Mouse (Mus musculus): ENCODE measurements around the gene Ndp.

The Ndp gene

GRCm38 (mm10) chrX:16911241-16911873, at the start of gene Ndp:
Gene Ndp, minus strand, starts transcription at chrX:16911774.
- no peak for DNase-seq (ENCODE audit: low read depth, low spot score)

GRCm38 (mm10) chrX:16954767-16955166, 43.2 kb upstream of the Ndp start:
- DNase-seq (ENCODE audit: low read depth, low spot score) = no peak

- DNase-seq (ENCODE audit: low read depth, low spot score) = no peak
Observed at GRCm38 (mm10) chrX:16918006-16918405, 6.4 kb upstream of the Ndp start.

GRCm38 (mm10) chrX:16913118-16913517, 1.5 kb upstream of the Ndp start:
- DNase-seq (ENCODE audit: low read depth, low spot score) = no peak

- DNase-seq (ENCODE audit: low read depth, low spot score) = no peak
Observed at GRCm38 (mm10) chrX:16911911-16912310, 337 bp upstream of the Ndp start.

GRCm38 (mm10) chrX:16910211-16911095, 1.1 kb downstream of the Ndp start:
- peak; percentile 4 for DNase-seq (ENCODE audit: low read depth, low spot score)

GRCm38 (mm10) chrX:16908652-16909051, 2.9 kb downstream of the Ndp start:
- DNase-seq (ENCODE audit: low read depth, low spot score) = no peak

- no peak for DNase-seq (ENCODE audit: low read depth, low spot score)
Observed at GRCm38 (mm10) chrX:16907554-16907953, 4.0 kb downstream of the Ndp start.

GRCm38 (mm10) chrX:16894377-16895175, 17.0 kb downstream of the Ndp start:
- DNase-seq (ENCODE audit: low read depth, low spot score) = peak; percentile 78

- DNase-seq (ENCODE audit: low read depth, low spot score) = no peak
Observed at GRCm38 (mm10) chrX:16867640-16868314, 43.8 kb downstream of the Ndp start.

- peak; percentile 23 for DNase-seq (ENCODE audit: low read depth, low spot score)
Observed at GRCm38 (mm10) chrX:16860244-16860643, 51.3 kb downstream of the Ndp start.

GRCm38 (mm10) chrX:16846034-16846433, 65.5 kb downstream of the Ndp start:
- DNase-seq (ENCODE audit: low read depth, low spot score) = no peak

GRCm38 (mm10) chrX:16841443-16841842, 70.1 kb downstream of the Ndp start:
- DNase-seq (ENCODE audit: low read depth, low spot score) = no peak

- DNase-seq (ENCODE audit: low read depth, low spot score) = no peak
Observed at GRCm38 (mm10) chrX:16837293-16837692, 74.3 kb downstream of the Ndp start.

GRCm38 (mm10) chrX:16836488-16837082, 75.0 kb downstream of the Ndp start:
- DNase-seq (ENCODE audit: low read depth, low spot score) = no peak
